Mouse (Mus musculus) limb, embryonic 10.5 days (tissue): Measurements from ENCODE around the gene Edar. TPM values are rescaled to one million over a fixed set of nuclear protein-coding genes. Genes with fewer than 3 reads are reported as not detected.
A peak's percentile ranks its signal among the peaks of the same experiment; 100 is the strongest.

ENCODE experiments used
- DNase-seq: peaks from one replicate; pipeline ENCODE4 v3.0.0-alpha.2; 2017; ENCODE audit warnings: low spot score
- H3K27ac ChIP-seq: fragments of 300-500 bp; sonication (generic); 2 replicates; pipeline ENCODE4 v1.5.1; 2016; ENCODE audit warnings: mild to moderate bottlenecking
- H3K27me3 ChIP-seq: fragments of 300-500 bp; sonication (generic); 2 replicates; pipeline ENCODE4 v1.6.1; 2016; ENCODE audit warnings: low read depth, mild to moderate bottlenecking; ENCODE audit not compliant: poor library complexity, severe bottlenecking
- H3K36me3 ChIP-seq: fragments of 300-500 bp; sonication (generic); 2 replicates; pipeline ENCODE4 v1.6.1; 2016; ENCODE audit warnings: mild to moderate bottlenecking, moderate library complexity
- H3K4me1 ChIP-seq: fragments of 300-500 bp; sonication (generic); 2 replicates; pipeline ENCODE4 v1.6.1; 2016
- H3K4me3 ChIP-seq: fragments of 300-500 bp; sonication (generic); 2 replicates; pipeline ENCODE4 v1.5.1; 2016; ENCODE audit warnings: mild to moderate bottlenecking, moderate library complexity
- H3K9me3 ChIP-seq: fragments of 300-500 bp; sonication (generic); replicated peaks from 2 replicates; pipeline ENCODE4 v1.6.1; 2016; ENCODE audit warnings: mild to moderate bottlenecking
- WGBS: fragments of 180-500 bp; shearing (Covaris S2); methylation state at CpG from one replicate; pipeline ENCODE4 v1.1.7; 2016; 5-methylcytosine and 5-hydroxymethylcytosine counted together
- polyA plus RNA-seq: library from polyadenylated mRNA; unstranded; fragments of >200 nt; fragmentation: Nextera tagmentation; extraction: Ambion mirVana; gene quantifications from 2 replicates; pipeline ENCODE4 v1.2.1, GENCODE M21; 2016

The Edar gene
- polyA plus RNA-seq, 1 experiment from 2014 or later: 2.3 TPM

GRCm38 (mm10) chr10:58643001-58643400 is 32.5 kb downstream of the Edar start:
- DNase-seq: no peak
- no peaks in the 10 kb centered on the region for H3K9me3 ChIP-seq
- no peak overlapping the region for H3K4me3 ChIP-seq

GRCm38 (mm10) chr10:58641631-58642030 is 33.8 kb downstream of the Edar start:
- no peak for DNase-seq
- WGBS: 77% methylated on average over 10 of the region's 10 CpGs
- no peak overlapping the region for H3K27ac ChIP-seq

More at GRCm38 (mm10) chr10:58643001-58643400, 32.5 kb downstream of the Edar start:
- Histone ChIP-seq H3K36me3 (no peaks in the 10 kb centered on the region), H3K4me1 (peaks cover 28% of the 10 kb centered on the region), H3K27me3 (no peaks in the 10 kb centered on the region), H3K27ac (no peak overlapping the region)
- 86% methylated on average over 9 of the region's 9 CpGs for WGBS

DNA sequence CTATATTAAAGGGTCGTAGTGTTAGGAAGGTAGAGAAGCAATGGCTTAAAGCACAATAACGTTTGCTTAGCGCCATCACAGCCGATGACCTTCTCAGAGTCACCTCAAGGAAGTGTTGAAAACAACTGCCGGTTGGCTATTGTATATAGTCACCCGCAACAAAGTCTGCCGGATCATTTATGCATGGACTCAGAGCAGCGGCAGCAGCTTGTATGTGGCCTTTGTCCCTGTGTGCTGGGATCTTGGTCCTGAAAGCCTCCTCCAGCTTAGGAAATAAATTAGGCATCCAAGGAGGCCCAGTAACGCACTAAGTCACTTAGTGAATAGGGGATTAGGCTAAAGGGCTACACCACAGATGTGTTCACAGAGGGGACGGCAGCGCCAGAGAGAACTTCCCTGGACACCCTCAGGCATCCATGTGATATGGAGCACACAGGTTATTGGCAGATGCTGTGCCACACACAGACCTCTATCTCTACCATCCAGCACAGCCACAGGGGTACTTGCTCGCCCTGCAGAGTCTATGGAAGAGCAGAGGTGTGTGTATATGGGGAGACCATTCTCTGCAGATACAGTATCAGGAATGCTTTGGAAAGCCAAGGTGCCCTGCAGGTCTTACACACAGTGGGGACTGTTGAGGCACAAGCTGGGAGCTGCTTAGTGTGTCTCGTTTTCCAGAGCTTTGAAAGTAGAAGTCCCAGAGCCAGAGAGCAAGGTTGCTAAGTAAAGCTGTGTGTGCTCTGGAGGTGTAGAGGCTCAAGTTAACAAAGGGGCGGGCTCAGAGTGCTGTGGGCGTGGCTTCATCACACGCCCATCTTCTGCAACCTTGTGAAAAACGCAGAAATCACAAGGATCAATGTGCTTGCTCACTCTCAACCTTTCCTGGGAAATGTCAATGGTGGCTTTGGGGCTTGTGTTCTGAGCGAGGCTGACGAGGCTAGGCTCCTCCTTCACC is 34.7 kb downstream of the Edar start:
- H3K27ac ChIP-seq: peak overlapping the region; percentile 57
- H3K27me3 ChIP-seq: no peaks in the 10 kb centered on the region
- no peaks in the 10 kb centered on the region for H3K9me3 ChIP-seq

More at GRCm38 (mm10) chr10:58641631-58642030, 33.8 kb downstream of the Edar start:
- no peaks in the 10 kb centered on the region for H3K9me3 ChIP-seq
- H3K4me3 ChIP-seq: no peak overlapping the region
- peaks cover 34% of the 10 kb centered on the region for H3K4me1 ChIP-seq
- H3K27me3 ChIP-seq: no peaks in the 10 kb centered on the region
- no peaks in the 10 kb centered on the region for H3K36me3 ChIP-seq

DNA sequence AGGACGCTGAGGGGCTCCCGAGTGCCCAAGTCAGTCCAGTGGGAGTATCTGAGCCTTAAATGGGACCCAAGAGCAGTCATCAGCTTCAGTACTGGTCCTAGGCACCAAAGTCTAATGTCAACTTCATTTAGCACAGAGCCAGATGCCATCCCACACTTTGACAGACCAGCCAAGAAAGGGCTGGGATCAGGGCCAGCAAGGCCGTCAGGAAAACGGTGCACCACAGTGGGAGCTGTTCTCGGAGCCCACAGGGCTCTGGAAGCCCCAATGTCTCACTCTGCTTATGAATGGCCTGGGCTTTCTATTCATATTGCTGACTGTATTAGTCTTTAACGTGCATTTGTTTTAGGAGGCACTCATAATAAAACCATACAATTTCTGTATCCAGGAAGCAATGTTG is 36.2 kb downstream of the Edar start:
- 84% methylated on average over 6 of the region's 6 CpGs for WGBS
- Histone ChIP-seq H3K27me3 (no peaks in the 10 kb centered on the region), H3K27ac (0 out of 2 replicates have a peak overlapping the region, but pooled peaks have one; percentile 7), H3K4me3 (no peak overlapping the region), H3K9me3 (no peaks in the 10 kb centered on the region), H3K4me1 (peaks cover 41% of the 10 kb centered on the region), H3K36me3 (no peaks in the 10 kb centered on the region)
- no peak for DNase-seq

More for the DNA sequence above, 34.7 kb downstream of the Edar start:
- Histone ChIP-seq H3K4me1 (peaks cover 41% of the 10 kb centered on the region), H3K36me3 (no peaks in the 10 kb centered on the region), H3K4me3 (no peak overlapping the region)
- WGBS: 60% methylated on average over 19 of the region's 19 CpGs
- no peak for DNase-seq

- H3K9me3 ChIP-seq: no peaks in the 10 kb centered on the region
- H3K4me1 ChIP-seq: peaks cover 38% of the 10 kb centered on the region
- no peaks in the 10 kb centered on the region for H3K36me3 ChIP-seq
- no peaks in the 10 kb centered on the region for H3K27me3 ChIP-seq
- peak; percentile 49 for DNase-seq
- H3K4me3 ChIP-seq: no peak overlapping the region
- peak overlapping the region; percentile 61 for H3K27ac ChIP-seq
- WGBS: 35% methylated on average over 7 of the region's 7 CpGs
These were observed 38.9 kb downstream of the Edar start for GRCm38 (mm10) chr10:58636431-58637080.

- Histone ChIP-seq H3K27me3 (no peaks in the 10 kb centered on the region), H3K4me3 (no peak overlapping the region), H3K36me3 (no peaks in the 10 kb centered on the region), H3K9me3 (no peaks in the 10 kb centered on the region), H3K27ac (no peak overlapping the region), H3K4me1 (peaks cover 22% of the 10 kb centered on the region)
- no peak for DNase-seq
- WGBS: 88% methylated on average over 2 of the region's 2 CpGs
These were observed 41.9 kb downstream of the Edar start for GRCm38 (mm10) chr10:58633507-58633906.

DNA sequence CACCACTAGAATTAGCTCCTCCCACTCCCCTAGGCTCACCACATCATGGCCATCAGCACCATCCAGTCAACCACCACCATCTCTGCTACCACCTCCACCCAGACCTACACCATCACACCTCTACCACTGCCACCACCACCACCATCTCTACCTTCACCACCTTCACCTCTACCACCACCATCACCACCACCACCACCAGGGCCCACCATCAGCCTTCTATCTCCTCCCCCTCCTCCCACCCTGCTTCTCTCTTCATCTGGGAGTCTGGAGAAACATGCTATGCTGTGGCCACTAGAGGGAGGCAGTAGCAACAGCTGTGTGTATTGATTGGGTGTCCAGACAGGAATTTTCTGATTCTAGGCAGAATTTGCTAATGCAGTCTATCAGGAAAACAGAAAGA is 47.9 kb downstream of the Edar start:
- Histone ChIP-seq H3K27me3 (no peaks in the 10 kb centered on the region), H3K36me3 (no peaks in the 10 kb centered on the region), H3K9me3 (no peaks in the 10 kb centered on the region), H3K4me3 (no peak overlapping the region), H3K27ac (no peak overlapping the region), H3K4me1 (peaks cover 10% of the 10 kb centered on the region)
- peak; percentile 57 for DNase-seq

GRCm38 (mm10) chr10:58624848-58625711 is 50.4 kb downstream of the Edar start:
- Histone ChIP-seq H3K4me3 (no peak overlapping the region), H3K9me3 (no peaks in the 10 kb centered on the region), H3K4me1 (peaks cover 4% of the 10 kb centered on the region; the same call in 1 of the 2 replicates), H3K27me3 (no peaks in the 10 kb centered on the region), H3K36me3 (no peaks in the 10 kb centered on the region), H3K27ac (no peak overlapping the region)
- DNase-seq: no peak
- 84% methylated on average over 12 of the region's 12 CpGs for WGBS

DNA sequence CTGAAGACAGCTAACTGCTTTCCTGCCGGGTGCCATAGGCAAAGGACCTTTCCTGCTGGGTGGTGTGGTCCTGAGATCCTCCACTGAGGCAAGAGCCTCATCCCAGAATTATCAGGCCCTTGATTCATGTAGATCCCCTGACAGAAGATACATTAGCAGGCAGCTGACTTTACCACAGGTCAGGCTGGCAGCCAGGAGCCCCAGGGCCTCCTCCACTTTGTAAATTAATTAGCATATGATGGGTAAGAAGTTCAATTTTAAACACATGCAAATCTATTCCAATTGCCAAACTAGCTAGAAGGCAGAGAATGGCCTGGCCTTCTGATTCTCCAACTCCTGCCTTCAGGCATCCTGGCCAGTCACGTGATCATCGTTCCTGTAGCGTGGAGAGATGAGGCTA is 56.2 kb downstream of the Edar start:
- H3K27ac ChIP-seq: no peak overlapping the region
- no peak for DNase-seq
- no peak overlapping the region for H3K4me3 ChIP-seq
- 89% methylated on average over 4 of the region's 4 CpGs for WGBS
- H3K27me3 ChIP-seq: no peaks in the 10 kb centered on the region
- H3K9me3 ChIP-seq: no peaks in the 10 kb centered on the region
- H3K4me1 ChIP-seq: no peaks in the 10 kb centered on the region
- no peaks in the 10 kb centered on the region for H3K36me3 ChIP-seq

DNA sequence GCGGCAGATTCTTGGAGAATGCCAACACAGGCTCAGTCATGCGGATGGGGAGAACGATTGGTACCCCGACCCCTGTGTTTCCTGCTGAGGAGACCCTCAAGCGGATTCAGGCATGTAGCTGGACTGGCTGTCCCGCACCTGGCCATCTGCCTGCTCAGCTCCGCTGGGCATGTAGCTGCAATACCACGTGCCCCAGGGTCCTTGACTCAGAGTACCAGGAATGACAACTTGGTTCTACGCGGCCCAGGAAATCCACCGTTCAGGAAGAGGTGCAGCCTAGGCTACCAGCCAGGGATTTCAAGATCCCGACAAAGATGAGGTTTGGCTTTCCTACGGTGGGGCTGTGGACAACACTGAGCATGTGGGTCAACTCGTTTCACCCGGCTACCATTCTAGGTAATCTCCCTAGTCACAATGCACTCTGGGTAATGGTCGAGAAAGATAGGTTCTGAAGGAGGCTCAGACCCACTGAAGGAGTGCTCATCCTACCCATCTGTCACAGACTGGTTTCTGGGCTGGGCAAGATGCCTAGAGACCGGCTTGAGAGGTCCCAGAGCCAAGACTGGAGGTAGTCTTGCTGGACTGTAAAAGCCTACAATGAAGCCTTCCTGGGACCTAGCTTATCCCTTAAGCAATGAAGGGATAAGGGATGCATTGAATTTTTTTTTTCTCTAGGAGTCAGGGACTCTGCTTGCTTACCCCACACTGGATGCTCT is 56.8 kb downstream of the Edar start:
- Histone ChIP-seq H3K9me3 (no peaks in the 10 kb centered on the region), H3K36me3 (no peaks in the 10 kb centered on the region), H3K27me3 (no peaks in the 10 kb centered on the region), H3K27ac (no peak overlapping the region), H3K4me3 (no peak overlapping the region), H3K4me1 (no peaks in the 10 kb centered on the region)
- WGBS: 91% methylated on average over 17 of the region's 17 CpGs
- DNase-seq: no peak

- 87% methylated on average over 5 of the region's 5 CpGs for WGBS
- H3K9me3 ChIP-seq: no peaks in the 10 kb centered on the region
- H3K4me3 ChIP-seq: no peak overlapping the region
- no peaks in the 10 kb centered on the region for H3K27me3 ChIP-seq
- no peaks in the 10 kb centered on the region for H3K36me3 ChIP-seq
- H3K4me1 ChIP-seq: no peaks in the 10 kb centered on the region
- H3K27ac ChIP-seq: no peak overlapping the region
- no peak for DNase-seq
These were observed 58.9 kb downstream of the Edar start for GRCm38 (mm10) chr10:58616565-58616964.

GRCm38 (mm10) chr10:58614601-58615000 is 60.9 kb downstream of the Edar start:
- Histone ChIP-seq H3K4me3 (no peak overlapping the region), H3K36me3 (no peaks in the 10 kb centered on the region), H3K9me3 (no peaks in the 10 kb centered on the region), H3K27ac (no peak overlapping the region), H3K27me3 (no peaks in the 10 kb centered on the region), H3K4me1 (no peaks in the 10 kb centered on the region)
- DNase-seq: no peak
- 88% methylated on average over 6 of the region's 6 CpGs for WGBS
